Mouse (Mus musculus): ENCODE measurements around the gene Matn1.

Matn1 gene

GRCm38 (mm10) chr4:130973332-130974263 is 29.4 kb downstream of the Matn1 start:
- no peak for ATAC-seq (ENCODE audit: insufficient number of reproducible peaks, low FRiP score, low TSS enrichment)

DNA sequence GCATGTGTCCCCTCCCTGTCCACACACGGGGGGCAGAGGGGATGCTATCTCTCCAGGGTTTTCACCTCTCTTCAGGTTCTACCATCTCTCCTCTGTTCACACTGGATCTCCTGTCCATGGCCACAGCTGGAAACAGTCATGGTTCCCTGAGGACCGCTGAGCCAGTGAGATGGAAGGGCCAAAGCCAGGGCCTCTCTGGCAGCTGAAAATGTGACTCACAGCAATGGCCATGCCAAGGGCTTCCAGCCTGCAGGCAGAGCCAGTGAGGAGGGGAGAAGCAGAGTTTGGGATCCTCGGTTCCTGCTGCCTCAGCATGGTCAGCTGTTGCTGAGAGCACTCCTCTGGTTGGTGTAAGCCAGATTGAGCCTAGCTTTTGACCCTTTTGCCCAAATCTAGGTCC is 34.8 kb downstream of the Matn1 start:
- ATAC-seq (ENCODE audit: insufficient number of reproducible peaks, low FRiP score, low TSS enrichment) = no peak

GRCm38 (mm10) chr4:130984416-130985182 is 40.4 kb downstream of the Matn1 start:
- ATAC-seq (ENCODE audit: insufficient number of reproducible peaks, low FRiP score, low TSS enrichment) = no peak

DNA sequence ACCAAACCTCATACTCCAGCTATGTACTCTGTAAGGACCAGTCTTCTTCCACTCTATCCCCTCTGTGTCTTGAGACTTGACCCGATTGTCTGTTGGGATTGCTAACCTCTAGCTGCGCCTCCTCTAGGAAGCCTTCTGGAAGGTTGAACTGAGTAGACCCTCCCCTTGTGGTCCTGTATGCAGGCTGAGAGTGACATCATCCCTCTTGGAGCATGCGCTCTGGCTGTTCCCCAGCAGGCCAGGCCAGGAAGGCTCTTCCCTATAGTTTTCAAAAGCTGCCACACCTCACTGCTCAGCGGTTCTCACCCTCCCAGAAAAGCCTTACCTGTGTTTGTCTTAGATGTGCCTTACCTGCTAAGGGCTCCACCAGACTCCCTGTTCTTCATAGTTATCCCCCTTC is 42.9 kb downstream of the Matn1 start:
- no peak for ATAC-seq (ENCODE audit: insufficient number of reproducible peaks, low FRiP score, low TSS enrichment)

DNA sequence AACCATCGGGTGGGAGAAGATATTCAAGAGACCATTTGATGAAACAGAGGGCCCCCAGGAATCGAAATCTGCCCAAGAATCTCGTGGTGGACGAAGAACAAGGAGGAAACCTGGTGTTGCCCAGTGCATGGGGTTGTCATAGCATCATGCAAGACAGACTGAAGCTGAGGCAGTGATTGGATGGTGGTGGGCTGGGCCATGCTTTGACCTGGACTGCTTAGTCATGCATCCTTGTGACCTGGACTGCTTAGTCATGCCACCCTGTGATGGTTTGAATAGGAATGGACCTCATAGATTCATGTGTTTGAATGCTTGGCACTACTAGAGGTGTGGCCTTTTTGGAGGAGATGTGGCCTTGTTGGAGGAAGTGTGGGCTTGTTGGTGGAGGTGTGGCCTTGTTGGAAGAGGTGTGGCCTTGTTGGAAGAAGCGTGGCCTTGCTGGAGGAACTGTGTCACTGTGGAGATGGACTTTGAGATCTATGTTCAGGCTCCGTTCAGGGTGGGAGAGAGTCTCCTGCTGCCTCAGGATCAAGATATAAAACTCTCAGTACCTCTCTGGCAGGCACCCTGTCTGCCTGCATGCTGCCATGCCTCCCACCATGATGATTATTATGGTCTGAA is 44.1 kb downstream of the Matn1 start:
- ATAC-seq (ENCODE audit: insufficient number of reproducible peaks, low FRiP score, low TSS enrichment) = no peak

DNA sequence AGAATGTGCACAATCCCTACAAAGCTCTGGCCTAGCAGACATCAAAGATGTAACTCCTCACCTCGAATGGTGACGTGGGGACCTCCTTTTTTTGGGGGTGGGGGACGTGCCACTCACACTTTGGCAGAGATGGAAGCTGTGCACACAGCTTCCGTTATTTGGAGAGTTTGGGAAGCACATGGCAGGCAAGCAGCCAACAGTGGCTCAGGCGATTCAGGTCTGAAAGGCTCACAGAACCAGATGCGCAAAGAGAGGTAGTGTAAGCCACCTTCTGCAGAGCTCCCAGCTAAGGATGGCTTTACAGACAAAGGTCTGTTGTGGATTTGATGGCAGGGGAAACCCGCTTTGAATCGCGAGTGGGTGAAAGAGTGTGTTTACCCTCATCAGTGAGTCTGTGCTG is 45.0 kb downstream of the Matn1 start:
- ATAC-seq (ENCODE audit: insufficient number of reproducible peaks, low FRiP score, low TSS enrichment) = no peak

DNA sequence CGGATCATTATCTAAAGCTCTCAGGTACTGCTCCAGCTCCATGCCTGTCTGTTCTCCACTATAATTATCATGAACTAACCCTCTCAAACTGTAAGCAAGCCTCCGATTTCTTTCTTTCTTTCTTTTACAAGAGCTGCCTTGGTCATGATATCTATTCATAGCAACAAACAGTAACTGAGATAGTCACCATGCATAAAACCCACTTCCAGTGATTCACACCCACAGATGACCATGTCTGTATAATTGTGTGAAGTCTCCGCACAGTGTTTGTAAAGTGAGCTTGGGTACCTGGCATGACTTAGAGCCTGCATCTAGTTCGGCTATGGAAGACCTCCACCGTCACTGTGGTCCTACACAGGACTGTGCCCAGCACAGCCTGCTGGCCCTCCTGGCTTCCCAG is 46.8 kb downstream of the Matn1 start:
- ATAC-seq (ENCODE audit: insufficient number of reproducible peaks, low FRiP score, low TSS enrichment) = no peak

- no peak for ATAC-seq (ENCODE audit: insufficient number of reproducible peaks, low FRiP score, low TSS enrichment)
These were observed 50.4 kb downstream of the Matn1 start for GRCm38 (mm10) chr4:130994556-130994955.

- no peak for ATAC-seq (ENCODE audit: insufficient number of reproducible peaks, low FRiP score, low TSS enrichment)
These were observed 55.8 kb downstream of the Matn1 start for GRCm38 (mm10) chr4:130999744-131000527.

DNA sequence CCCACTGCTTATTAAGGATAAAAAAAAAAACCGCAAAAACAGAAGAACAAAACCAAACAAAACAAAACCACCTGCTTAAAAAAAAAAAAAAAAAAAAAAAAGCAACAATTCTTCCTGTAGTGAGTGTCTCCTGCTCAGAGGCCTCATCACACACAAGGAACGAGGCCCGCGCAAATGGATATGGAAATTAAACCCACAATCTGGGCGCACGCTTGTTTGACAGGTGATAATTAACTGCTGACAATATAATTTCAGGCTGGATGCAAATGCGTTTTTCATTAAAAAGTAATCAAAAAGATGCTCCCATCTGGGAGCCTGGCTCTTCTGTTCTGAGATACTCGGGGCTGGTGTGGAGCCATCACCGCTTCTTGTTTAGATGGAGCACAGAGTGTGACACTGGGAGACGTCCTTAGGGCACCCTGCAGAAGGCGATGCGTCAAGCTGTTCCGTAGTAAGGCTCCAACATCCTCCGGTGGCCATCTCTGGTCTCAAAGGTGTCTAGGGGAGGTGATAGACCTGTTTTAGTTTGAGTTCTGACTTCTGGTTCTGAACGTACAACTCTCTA is 56.5 kb downstream of the Matn1 start:
- no peak for ATAC-seq (ENCODE audit: insufficient number of reproducible peaks, low FRiP score, low TSS enrichment)

Data from cerebellum, adult (tissue).